ENCODE assay signal across 14 mouse cellular contexts in genomic region chr5:106753289-106753688, GRCm38 (mm10).
"Had no signal": no experiment of that assay in that cellular context is flagged by ENCODE, and none has a peak within 500 bp of the region (broad histone marks: within the 10 kb centered on the region; RNA-seq: fewer than 3 reads in every experiment).

No protein-coding gene starts in this region.

- DNase-seq: lung, adult 18-20 months; lung, embryonic 14.5 days; lung, postnatal 10 days; lung, postnatal 4 days; right cerebral cortex, postnatal 25 days; right cerebral cortex, postnatal 4 days; spleen, adult 18-20 months; thymus, adult 18-20 months; thymus, postnatal 14 days; thymus, postnatal 36 days had no signal

- H3K9ac ChIP-seq: lung, embryonic 14.5 days; midbrain, embryonic 12.5 days; midbrain, embryonic 15.5 days; neural tube, embryonic 12.5 days had no signal

- H3K4me3 ChIP-seq: midbrain, embryonic 10.5 days; midbrain, embryonic 12.5 days; midbrain, embryonic 15.5 days; neural tube, embryonic 12.5 days had no signal

- H3K9me3 ChIP-seq: midbrain, embryonic 10.5 days; midbrain, embryonic 12.5 days; midbrain, embryonic 15.5 days; neural tube, embryonic 12.5 days had no signal

- H3K36me3 ChIP-seq: midbrain, embryonic 10.5 days; midbrain, embryonic 12.5 days; midbrain, embryonic 15.5 days; neural tube, embryonic 12.5 days had no signal

- H3K27ac ChIP-seq: midbrain, embryonic 10.5 days; midbrain, embryonic 12.5 days; midbrain, embryonic 15.5 days; neural tube, embryonic 12.5 days had no signal

- H3K4me2 ChIP-seq: lung, embryonic 14.5 days; midbrain, embryonic 12.5 days; midbrain, embryonic 15.5 days; neural tube, embryonic 12.5 days had no signal

- ATAC-seq: midbrain, embryonic 15.5 days had no signal
